Mouse (Mus musculus) retina, postnatal 1 day (tissue): ENCODE results near the gene Sf3a3.

Source experiments
- DNase-seq: peaks from one replicate; pipeline ENCODE4 v3.0.0-alpha.2; 2012

Gene Sf3a3

DNA sequence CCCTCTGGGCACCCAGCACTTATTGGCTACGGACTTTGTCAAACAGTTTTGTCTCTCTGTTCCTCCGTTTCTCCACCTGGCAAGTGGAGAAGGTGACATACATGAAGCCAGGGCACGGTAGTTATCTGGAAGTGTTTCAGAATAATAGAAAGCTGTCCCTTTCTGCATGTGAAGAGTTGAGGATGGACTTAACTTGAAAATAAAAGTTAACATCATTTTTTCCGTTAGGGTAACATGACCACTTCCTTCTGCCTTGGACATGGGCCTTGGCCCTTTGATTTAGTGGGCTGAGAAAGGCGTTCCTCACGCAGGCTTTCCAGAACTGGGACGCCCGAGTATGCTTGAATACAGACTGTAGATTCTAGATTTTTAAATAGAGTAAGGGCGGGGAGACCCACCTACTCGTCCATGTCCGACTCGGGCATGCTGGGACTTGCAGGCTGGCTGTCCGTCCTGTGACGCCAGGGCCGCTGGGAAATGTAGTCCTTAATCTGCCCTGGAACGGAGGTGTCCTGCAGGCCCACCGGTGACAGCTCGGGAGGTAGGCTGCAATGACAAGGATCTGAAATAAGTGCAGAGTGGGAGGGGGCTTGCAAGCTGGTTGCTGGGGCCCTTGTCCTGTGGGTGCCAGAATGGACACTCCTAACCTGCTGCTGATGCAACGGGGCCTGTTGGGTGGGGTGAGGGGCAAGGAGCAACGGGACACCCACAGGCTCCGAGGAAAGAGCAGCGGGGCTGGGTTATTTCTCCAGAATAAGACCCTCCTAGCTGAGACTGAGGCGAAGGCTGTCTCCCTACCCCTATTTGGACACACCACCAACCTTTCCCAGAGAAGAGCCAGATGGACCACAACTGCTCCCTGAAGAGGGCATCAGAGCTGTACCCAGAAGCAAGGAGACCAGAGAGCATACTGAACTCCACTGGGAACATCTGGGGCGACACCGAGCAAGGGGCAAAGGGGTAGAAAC lies 27.1 kb downstream of the Sf3a3 start, which contains the start of gene Inpp5b:
Gene Inpp5b, plus strand, starts transcription at position 475 of the 968 bp plus-strand sequence.
- peak; percentile 85 for DNase-seq

DNA sequence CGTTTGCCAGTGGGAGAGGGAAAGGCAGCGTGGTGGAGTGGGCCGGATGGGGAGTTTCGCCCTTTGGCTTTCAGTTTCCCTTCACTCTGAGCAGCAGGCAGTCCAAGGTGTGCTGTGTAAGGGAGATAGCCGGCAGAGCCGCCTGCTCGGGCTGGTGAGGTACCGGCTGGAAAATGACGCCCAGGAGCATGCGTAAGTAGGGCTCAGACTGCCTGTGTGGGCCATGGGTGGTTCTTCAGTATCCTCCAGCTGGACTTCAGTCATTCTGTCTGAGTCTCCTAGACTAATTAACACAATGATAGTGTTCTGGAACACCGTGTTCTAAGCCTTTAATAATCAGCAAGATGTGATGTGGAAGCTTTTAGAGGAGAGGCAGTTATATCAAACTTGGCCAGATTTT lies 28.3 kb downstream of the Sf3a3 start:
- DNase-seq, result no peak

DNA sequence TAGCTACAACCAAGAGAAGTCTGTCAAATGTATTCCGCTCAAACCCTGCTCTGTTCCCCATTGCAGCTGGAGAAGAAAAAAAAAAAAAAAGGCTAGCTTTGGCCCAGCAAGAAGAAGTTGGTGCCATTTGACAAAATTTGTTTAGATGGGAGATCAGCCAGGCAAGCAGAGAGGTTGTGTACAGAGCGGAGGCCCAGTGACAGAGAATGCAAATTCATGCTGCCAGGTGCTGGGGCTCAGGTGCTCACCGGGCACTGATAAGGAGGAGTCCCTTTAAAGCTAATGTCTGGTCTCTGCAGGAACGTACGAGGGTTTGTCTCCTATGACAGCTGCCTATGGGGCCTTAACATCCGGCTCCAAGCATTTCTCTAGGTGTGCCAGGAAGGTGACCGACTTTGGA lies 32.0 kb downstream of the Sf3a3 start:
- no peak for DNase-seq

DNA sequence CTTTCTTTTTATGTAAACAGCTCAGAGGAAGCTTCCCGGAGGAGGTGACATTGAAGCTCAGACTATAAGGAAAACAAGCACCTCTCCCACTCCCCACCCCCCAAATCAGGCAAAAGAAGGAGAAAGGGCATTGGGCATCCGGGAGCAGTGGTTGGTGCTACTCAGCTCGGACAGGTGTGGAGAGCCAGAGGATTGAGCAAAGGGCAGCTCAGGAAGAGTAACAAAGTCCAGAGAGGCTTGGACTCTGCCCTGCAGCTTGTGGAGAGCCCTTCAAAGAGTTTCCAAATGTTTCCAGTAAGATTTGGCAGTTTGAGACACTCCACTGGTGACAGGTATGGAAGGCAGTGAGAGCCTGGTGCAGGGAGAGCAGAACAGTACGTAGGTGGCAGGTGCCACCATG lies 33.3 kb downstream of the Sf3a3 start:
- no peak for DNase-seq

DNA sequence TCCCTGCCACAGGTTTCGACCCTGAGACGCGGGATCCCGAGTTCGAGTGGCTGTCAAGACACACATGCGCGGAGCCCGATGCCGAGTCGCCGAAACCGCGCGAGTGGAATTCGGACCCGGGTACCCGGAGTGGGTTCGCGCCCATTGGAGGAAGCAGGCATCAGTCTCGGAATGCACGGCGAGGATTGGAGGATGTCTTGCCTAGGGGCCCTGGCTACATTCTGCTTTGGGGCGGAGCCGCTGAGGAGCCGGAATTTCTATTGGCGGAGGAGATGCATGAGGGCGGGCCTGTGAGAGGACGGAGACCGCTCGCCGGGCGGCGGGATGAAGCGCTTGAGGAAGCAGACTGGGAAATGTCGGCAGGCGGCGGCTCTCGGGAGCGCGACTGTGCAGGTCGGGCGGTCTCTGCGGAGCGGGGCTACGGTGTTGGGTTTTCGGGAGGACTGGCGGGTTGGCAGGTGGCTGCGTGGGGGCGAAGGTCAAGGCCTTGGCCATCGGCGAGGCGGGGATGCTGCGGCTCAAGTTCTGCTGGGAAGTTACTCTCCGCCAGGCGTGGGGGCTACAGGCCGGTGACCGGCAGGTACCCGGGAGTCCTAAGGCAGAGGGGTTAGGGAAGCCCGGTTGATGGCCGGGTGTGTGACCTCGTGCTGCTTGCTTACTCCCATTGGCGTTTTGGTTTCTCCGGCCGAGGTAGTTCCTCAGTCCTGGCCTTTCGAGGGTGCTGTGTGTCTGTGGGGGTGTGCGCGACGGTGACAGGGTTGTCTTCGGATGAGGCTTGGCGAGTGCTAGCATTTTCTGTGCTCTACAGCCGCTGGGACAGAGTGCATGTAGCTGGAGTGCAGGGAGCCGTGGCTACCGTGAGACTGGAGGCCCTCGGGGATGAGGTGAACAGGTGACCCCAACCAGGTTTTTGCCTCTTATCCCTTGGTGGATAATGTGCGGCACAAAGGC lies 37.0 kb downstream of the Sf3a3 start:
- peak; percentile 99 for DNase-seq

DNA sequence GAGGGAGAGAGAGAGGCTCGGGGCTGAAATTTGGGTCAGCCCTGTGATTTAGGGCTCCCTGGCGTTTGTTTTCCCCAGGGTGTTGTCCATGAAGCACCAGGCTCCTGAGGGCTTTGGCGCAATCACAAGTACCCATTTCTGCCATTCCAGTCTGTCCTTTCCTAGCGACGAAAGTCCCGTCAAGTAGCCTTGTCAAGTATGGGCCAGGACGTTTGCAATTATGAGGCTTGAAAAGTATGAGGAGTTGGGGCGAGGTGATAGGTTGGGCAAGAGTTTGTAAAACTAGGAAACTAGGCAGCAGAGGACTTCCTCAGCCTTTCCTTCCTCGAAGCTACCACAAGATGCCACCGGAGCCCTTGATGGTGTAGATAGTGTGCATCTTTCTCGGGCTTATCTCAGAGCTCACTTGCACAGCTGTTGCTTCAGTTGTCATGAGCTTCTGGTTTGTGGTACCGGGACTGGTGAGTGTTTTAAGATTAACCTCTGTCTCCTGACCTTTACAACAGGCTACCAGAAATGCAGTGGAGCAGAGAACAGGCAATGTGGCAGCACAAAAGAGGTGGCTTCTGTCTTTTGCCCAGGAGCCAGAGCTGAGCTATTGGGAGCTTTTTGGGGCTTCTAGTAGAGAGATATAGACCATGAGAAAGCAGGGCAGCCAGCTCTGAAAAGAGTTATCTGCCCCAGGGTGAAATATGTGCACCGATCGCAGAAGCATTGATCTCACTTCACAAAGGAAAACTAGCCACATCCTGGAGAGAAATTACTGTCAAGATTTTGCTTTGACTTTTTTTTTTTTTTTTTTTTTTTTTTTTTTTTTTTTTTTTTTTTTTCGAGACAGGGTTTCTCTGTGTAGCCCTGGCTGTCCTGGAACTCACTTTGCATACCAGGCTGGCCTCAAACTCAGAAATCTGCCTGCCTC lies 38.0 kb downstream of the Sf3a3 start:
- peak; percentile 21 for DNase-seq

DNA sequence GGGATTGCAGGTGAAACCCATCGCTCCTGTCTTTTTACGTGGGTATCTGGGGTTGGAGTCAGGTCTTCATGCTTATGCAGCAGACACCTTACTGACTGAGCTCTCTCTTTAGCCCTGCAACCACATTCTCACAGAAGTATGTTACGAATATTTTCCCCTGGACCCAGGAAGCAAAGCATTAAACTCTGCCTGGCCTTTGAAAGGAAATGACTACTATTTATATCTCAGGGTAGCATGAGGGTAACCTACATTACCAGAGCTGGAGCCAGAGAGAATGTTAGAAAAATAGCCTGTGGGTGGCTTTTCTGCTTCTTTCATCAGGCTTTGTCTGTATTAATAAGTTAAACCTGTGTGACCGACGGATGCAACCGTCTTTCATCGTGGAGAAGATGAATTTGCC lies 41.0 kb downstream of the Sf3a3 start:
- no peak for DNase-seq

DNA sequence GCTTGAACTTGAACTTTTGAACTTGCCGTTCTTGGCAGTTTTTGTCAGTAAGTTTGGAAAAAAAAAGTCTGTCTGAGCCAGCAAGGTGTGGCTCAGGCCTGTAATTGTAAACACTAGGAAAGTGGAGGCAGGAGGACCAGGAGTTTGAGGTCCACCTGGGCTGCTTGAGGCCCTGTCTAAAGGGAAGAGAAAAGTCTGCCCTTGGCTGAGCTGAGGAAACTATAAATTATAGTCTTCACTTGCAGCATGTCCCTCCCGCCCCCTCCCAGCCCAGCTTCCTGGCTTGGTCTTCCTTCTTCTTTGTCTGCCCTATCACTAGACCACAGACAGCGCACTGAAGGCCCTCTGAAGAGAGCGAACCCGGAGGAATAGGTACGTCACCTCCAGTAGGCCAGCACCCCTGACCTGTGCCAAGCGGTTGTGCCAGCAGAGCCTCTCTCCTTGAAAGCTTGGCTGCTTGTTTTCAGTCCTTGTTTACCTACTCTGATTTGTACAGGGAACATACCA lies 44.8 kb downstream of the Sf3a3 start:
- no peak for DNase-seq

DNA sequence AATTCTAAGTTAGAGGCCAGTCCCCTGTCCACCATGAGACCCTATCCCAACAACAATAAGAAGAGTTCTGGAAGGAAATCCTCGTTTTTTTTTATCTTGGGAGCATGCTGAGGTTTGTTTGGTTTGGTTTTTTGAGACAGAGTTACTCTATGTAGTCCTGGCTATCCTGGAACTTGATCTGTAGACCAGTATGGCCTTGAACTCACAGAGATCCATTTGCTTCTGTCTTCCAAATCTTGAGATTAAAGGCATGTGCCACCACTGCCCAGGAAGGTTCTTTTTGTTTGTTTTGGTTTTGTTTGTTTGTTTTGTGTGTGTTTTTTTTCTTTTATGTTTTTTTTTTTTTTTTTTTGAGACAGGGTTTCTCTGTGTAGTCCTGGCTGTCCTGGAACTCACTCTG lies 46.6 kb downstream of the Sf3a3 start:
- no peak for DNase-seq

DNA sequence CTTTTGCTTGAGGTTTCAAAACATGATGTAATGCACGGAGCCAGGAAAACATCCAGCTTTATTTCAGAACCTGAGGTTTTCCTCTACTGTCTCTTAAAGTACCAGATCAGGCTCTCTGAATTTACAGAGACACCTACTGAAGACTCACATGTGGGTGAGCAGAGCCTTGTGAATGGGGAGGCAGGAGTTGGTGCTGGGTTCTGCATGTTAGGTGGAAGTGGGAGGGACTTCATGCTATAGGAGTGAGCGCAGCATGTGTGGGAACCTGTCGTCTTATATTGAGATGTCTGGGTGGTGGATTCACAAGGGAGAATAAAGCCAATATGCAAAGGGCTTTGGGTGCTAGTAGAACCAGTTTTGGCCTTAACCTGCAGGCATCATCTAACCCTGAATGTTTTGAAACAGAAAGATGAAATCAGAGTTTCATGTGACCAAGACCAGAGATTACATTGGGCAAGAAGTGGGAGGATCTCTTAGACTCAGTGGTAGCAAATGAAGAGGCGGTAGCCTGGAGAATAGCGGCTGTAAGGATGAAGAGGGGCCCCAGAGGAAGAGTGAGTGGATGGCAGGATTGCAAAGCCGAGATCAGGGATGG lies 48.4 kb downstream of the Sf3a3 start:
- DNase-seq, result no peak

DNA sequence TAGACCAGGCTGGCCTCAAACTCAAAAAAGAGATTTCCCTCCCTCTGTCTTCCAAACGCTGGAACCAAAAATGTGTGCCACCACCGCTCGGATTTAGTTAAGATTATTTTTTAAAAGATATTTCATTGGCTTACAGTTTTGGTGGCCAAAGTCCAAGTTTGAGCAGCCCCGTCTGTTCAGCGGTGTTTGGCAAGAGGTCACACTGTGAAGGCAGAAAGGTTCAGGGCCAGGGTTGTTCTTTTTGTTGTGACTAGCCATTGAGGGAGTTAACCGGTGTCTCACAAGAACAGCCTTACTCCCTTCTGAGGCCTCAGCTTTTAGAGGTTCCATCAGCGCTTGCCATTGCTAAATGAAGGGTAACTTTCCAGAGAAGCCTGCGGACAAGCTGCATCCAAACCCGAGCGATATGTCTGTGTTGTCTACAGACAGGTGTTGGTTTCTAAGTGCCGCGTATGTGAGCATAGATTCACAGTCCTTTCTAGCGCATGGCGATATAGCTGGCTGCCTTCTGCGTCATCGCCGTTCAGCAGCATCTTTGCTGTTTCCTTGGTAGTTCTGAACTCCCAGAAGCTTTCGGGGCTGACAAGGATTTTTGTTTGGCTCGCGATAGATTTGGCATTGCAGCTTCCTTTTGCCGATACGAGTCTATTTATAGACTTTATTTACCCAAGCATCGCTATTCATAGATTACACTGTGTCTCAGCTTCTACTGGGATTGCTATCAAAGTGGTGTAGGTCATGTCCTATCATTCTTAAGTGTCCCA lies 51.4 kb downstream of the Sf3a3 start:
- no peak for DNase-seq

DNA sequence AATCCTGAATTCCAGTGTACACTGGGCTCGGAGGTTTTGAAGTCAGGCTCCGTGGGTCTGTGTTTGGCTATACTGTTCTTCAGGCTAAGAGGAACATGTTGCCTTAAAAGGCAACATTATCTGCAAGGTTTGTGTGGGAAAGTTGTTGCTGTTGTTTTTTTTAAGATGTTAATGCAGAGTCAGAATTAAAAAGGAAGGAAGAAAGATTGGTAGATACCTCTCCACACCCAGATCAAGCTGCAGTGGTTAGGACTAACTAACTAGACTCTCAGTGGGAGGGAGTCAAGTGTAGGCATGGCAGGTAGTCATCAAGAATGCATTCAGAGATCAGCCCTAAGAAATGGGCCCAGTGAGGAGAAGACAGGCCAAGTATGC lies 52.0 kb downstream of the Sf3a3 start:
- DNase-seq, result no peak

DNA sequence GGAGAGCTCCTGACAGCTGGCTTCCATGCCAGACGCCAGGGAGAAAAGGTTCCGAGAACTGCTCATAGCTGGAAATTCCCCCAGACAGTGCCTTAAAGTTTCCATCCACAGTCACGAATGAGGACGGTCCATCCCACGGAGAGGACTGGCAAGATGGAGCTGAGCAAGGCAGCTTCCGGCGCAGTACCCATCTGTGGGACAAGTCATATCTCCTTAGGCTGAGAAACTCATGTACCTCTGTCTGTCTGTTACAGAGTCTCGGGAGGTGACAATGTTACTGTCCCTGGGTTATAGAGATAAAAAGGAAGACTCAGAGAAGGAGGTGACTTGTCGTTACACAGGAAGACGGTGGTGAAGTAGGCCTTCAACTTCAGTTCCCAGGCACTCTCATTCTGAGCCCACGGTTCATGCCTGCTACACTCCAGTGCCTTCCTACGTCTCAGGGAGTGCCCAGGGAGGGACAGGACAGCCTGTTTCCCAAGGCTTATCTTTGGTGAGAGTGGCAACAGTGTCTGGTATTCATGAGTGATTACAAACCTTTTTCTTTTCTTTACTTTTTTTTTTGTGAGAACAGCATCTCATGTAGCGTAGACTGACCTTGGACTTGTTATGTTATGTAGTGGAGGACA lies 54.5 kb downstream of the Sf3a3 start:
- DNase-seq, result no peak

DNA sequence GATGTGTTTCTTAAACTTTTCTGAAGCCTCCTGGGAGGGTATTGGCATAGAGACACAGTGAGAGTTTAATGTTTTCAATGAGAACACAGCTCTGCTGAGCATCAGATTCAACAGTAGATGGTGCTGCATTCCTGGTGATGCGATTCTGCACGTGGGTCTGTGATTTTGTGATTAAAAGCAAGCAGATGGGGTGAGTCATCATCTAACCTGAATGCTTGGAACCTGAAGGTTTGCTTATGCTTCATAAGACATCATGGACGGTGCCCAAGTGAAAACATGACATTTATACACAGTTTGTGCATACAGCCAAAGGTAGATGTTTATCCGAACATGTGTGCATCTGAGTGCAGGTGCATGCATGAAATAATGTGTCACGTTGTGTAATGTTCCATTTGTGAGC lies 56.0 kb downstream of the Sf3a3 start:
- no peak for DNase-seq

DNA sequence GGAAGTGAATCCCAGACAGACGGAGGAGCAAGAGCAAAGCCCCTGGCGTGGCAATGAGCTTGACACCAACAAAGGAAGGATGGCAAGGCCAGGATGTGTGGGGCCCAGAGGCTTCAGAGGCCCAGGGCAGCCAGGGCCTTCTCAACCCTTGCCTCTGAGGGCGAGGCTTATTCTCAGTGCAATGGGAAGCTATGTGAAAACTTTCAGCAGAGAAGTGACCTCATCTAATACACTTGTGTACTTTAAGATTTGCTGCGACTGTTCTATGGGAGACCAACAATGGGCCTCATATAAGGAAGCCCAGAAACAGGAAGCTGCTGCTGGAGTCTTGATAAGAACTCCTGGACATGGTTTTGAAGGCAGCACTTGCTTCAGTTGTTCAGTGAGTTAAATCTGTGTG lies 57.5 kb downstream of the Sf3a3 start:
- DNase-seq, result no peak

DNA sequence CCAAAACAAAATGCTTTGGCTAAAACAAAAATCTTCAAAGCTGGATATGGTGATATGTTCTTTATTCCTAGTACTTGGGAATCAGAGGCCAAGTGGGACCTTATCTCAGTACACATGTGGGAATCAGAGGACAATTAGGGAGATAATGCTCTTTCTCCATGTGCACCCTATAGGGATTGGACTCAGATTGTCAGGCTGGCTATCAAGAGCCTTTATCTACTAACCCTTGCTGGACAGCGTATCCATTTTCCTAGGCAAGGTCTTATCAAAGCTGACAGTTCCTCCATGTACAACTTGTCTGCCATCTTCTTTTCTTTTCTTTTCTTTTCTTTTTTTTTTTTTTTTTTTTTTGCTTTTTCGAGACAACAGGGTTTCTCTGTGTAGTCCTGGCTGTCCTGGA lies 58.9 kb downstream of the Sf3a3 start:
- no peak for DNase-seq

DNA sequence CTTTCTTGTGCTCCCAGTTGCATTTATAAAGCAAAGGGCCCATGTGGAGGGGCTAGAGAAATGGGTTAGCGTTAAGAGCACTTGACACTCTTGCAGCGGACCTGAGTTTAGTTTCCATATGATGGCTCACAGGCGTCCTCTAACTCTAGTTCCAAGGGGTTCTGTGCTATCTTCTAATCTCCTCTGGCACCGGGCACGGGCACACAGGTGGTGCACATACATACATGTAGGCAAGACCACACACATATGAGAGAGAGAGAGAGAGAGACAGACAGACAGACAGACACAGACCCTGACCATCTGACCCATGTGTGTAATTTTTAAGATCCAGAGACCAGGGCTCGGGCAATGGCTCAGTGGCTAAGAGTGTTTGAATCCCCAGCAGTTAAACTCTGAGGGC lies 59.4 kb downstream of the Sf3a3 start:
- no peak for DNase-seq

DNA sequence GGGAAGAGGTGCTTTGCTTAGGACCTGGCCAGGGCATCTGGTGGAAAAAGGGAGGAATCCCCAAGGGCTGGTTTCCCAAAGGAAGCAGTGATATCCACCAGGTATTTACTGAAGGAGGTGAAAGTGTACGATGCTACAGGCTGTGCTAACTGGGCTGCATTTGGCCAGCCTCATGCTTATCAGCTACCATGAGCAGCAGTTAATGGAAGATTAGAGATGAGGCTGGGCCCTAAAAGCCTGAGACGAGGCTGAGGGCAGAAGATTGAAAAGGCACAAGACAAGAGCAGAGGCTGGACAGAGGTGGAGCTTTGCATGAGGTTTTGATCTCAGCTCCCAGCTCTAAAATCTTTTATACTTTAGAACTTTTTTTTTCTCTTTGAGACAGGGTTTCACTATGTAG lies 59.9 kb downstream of the Sf3a3 start:
- no peak for DNase-seq

DNA sequence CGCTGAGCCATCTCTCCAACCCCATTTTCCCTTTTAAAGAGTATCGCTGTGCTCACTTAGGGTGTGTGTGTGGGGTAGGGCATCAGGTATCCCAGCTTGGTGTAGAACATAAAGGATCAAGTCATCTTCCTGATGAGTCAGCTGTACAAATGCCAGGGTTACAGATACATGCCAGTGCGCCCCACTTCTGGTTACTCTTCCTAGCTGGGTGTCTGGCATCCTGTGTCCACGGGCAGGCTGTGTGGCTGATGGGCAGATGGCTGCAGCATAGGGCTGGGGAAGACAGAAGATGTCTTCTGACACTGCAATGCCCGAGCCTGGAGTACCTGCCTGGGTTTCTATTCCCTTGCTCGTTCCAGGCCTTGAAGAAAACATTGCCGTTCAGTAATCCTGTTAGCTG lies 66.8 kb downstream of the Sf3a3 start:
- DNase-seq, result no peak
